Mouse (Mus musculus) MEL (cell line): ENCODE measurements at regions not wholly inside any gene's neighbourhood (a gene's known extent, or its start where the extent isn't known, plus 50 kb on each side); places are given as distances from the start of the nearest gene placed in this dataset.

Experiments
- DNase-seq: peaks from one replicate; pipeline ENCODE4 v3.0.0; 2011; ENCODE audit warnings: low read depth, low spot score
- H3K27ac ChIP-seq: 2 replicates; pipeline ENCODE4 v1.5.1; 2012; ENCODE audit warnings: low read depth, mild to moderate bottlenecking, control low read depth, low read length, moderate library complexity; ENCODE audit not compliant: control insufficient read depth
- H3K27me3 ChIP-seq, 2 experiments: fragments of 150-350 bp in 1 of 2; sonication (generic) in 1 of 2; 2 replicates each; pipeline ENCODE4 v1.6.1; 2012; ENCODE audit warnings: low read length in 2 of 2, mild to moderate bottlenecking in 2 of 2, improper control_type of control experiment in 1 of 2, moderate library complexity in 1 of 2; ENCODE audit not compliant: insufficient read depth in 2 of 2, control insufficient read depth in 1 of 2
- H3K36me3 ChIP-seq, 2 experiments: 2 replicates each; pipeline ENCODE4 v1.6.1; 2012 to 2014; ENCODE audit warnings: low read length in 2 of 2, improper control_type of control experiment in 1 of 2, inconsistent platforms in 1 of 2, mild to moderate bottlenecking in 1 of 2; ENCODE audit not compliant: insufficient read depth in 2 of 2, control insufficient read depth in 1 of 2
- H3K4me1 ChIP-seq, 2 experiments: fragments of 150-350 bp in 1 of 2; sonication (generic) in 1 of 2; 2 replicates each; pipeline ENCODE4 v1.6.1; 2012; ENCODE audit warnings: low read length in 2 of 2, improper control_type of control experiment in 1 of 2, mild to moderate bottlenecking in 1 of 2; ENCODE audit not compliant: insufficient read depth in 2 of 2, control insufficient read depth in 1 of 2
- H3K4me3 ChIP-seq, 2 experiments: fragments of 150-350 bp in 1 of 2; sonication (generic) in 1 of 2; 2 replicates each; pipeline ENCODE4 v1.5.1; 2012; ENCODE audit warnings: low read depth in 2 of 2, low read length in 2 of 2, mild to moderate bottlenecking in 2 of 2, moderate library complexity in 2 of 2, control low read depth in 1 of 2, improper control_type of control experiment in 1 of 2; ENCODE audit not compliant: control insufficient read depth in 1 of 2, insufficient read depth in 1 of 2
- H3K79me2 ChIP-seq: 2 replicates; pipeline ENCODE4 v1.6.1; 2012; ENCODE audit warnings: mild to moderate bottlenecking, low read length, moderate library complexity; ENCODE audit not compliant: control insufficient read depth, poor library complexity, insufficient read depth
- H3K9ac ChIP-seq: 2 replicates; pipeline ENCODE4 v1.6.1; 2012; ENCODE audit warnings: low read depth, mild to moderate bottlenecking, control low read depth, low read length, moderate library complexity; ENCODE audit not compliant: control insufficient read depth, poor library complexity, severe bottlenecking
- H3K9me3 ChIP-seq: fragments of 150-350 bp; sonication (generic); replicated peaks from 2 replicates; pipeline ENCODE4 v1.6.1; 2012; ENCODE audit warnings: mild to moderate bottlenecking, low read length, improper control_type of control experiment, moderate library complexity; ENCODE audit not compliant: insufficient read depth
- BHLHE40 ChIP-seq: IDR thresholded peaks from 2 replicates; pipeline ENCODE4 v1.6.1; 2012; ENCODE audit warnings: low read depth, mild to moderate bottlenecking, inconsistent platforms, low read length, improper control_type of control experiment, borderline replicate concordance
- CHD2 ChIP-seq: IDR thresholded peaks from 2 replicates; pipeline ENCODE4 v1.6.1; 2011; ENCODE audit warnings: low read length, improper control_type of control experiment
- ETS1 ChIP-seq: IDR thresholded peaks from 2 replicates; pipeline ENCODE4 v1.6.1; 2012; ENCODE audit warnings: low read depth, mild to moderate bottlenecking, inconsistent platforms, low read length, improper control_type of control experiment, moderate library complexity
- GATA1 ChIP-seq: IDR thresholded peaks from 2 replicates; pipeline ENCODE4 v1.6.1; 2011; ENCODE audit warnings: low read depth, low read length, improper control_type of control experiment
- MAX ChIP-seq: IDR thresholded peaks from 2 replicates; pipeline ENCODE4 v1.6.1; 2011; ENCODE audit warnings: low read length, improper control_type of control experiment
- MEF2A ChIP-seq: IDR thresholded peaks from 2 replicates; pipeline ENCODE4 v1.6.1; 2014; ENCODE audit warnings: low read depth, mild to moderate bottlenecking, inconsistent platforms, low read length, improper control_type of control experiment; ENCODE audit not compliant: poor library complexity, insufficient replicate concordance, severe bottlenecking; ENCODE audit errors: extremely low read depth
- MYC ChIP-seq: IDR thresholded peaks from 2 replicates; pipeline ENCODE4 v1.6.1; 2011; ENCODE audit warnings: low read depth, mild to moderate bottlenecking, low read length, improper control_type of control experiment, moderate library complexity
- NELFE ChIP-seq: IDR thresholded peaks from 2 replicates; pipeline ENCODE4 v1.6.1; 2011; ENCODE audit warnings: low read depth, low read length, improper control_type of control experiment
- POLR2A ChIP-seq, 2 experiments: IDR thresholded peaks; 2 replicates each; pipeline ENCODE4 v1.6.1; 2011 to 2012; ENCODE audit warnings: low read length in 2 of 2, mild to moderate bottlenecking in 2 of 2, control low read depth in 1 of 2, improper control_type of control experiment in 1 of 2, low read depth in 1 of 2, moderate library complexity in 1 of 2; ENCODE audit not compliant: control insufficient read depth in 1 of 2, insufficient read depth in 1 of 2, poor library complexity in 1 of 2
- RCOR1 ChIP-seq: IDR thresholded peaks from 2 replicates; pipeline ENCODE4 v1.6.1; 2012; ENCODE audit warnings: low read depth, mild to moderate bottlenecking, inconsistent platforms, low read length, improper control_type of control experiment
- SMC3 ChIP-seq: IDR thresholded peaks from 2 replicates; pipeline ENCODE4 v1.6.1; 2011; ENCODE audit warnings: low read depth, low read length, improper control_type of control experiment
- TAL1 ChIP-seq: IDR thresholded peaks from 2 replicates; pipeline ENCODE4 v1.6.1; 2012; ENCODE audit warnings: mild to moderate bottlenecking, inconsistent platforms, low read length, moderate library complexity, mixed read lengths
- UBTF ChIP-seq: IDR thresholded peaks from 2 replicates; pipeline ENCODE4 v1.6.1; 2012; ENCODE audit warnings: low read depth, mild to moderate bottlenecking, inconsistent platforms, low read length, improper control_type of control experiment, moderate library complexity, borderline replicate concordance; ENCODE audit not compliant: insufficient read depth
- USF1 ChIP-seq: IDR thresholded peaks from 2 replicates; pipeline ENCODE4 v1.6.1; 2014; ENCODE audit warnings: low read depth, mild to moderate bottlenecking, inconsistent platforms, low read length, improper control_type of control experiment, moderate library complexity
- USF2 ChIP-seq, 2 experiments: IDR thresholded peaks; 2 replicates each; pipeline ENCODE4 v1.6.1; 2011 to 2012; ENCODE audit warnings: improper control_type of control experiment in 2 of 2, low read length in 2 of 2, borderline replicate concordance in 1 of 2, inconsistent platforms in 1 of 2, low read depth in 1 of 2, mild to moderate bottlenecking in 1 of 2; ENCODE audit not compliant: insufficient read depth in 1 of 2
- ZC3H11A ChIP-seq: IDR thresholded peaks from 2 replicates; pipeline ENCODE4 v1.6.1; 2012; ENCODE audit warnings: low read depth, mild to moderate bottlenecking, inconsistent platforms, low read length, improper control_type of control experiment
- ZKSCAN1 ChIP-seq: IDR thresholded peaks from 2 replicates; pipeline ENCODE4 v1.6.1; 2012; ENCODE audit warnings: low read depth, mild to moderate bottlenecking, inconsistent platforms, low read length, improper control_type of control experiment, moderate library complexity
- ZMIZ1 ChIP-seq: IDR thresholded peaks from 2 replicates; pipeline ENCODE4 v1.6.1; 2012; ENCODE audit warnings: low read depth, mild to moderate bottlenecking, inconsistent platforms, low read length, improper control_type of control experiment, moderate library complexity
- ZNF384 ChIP-seq: IDR thresholded peaks from 2 replicates; pipeline ENCODE4 v1.6.1; 2012; ENCODE audit warnings: low read depth, mild to moderate bottlenecking, inconsistent platforms, low read length, improper control_type of control experiment

DNA sequence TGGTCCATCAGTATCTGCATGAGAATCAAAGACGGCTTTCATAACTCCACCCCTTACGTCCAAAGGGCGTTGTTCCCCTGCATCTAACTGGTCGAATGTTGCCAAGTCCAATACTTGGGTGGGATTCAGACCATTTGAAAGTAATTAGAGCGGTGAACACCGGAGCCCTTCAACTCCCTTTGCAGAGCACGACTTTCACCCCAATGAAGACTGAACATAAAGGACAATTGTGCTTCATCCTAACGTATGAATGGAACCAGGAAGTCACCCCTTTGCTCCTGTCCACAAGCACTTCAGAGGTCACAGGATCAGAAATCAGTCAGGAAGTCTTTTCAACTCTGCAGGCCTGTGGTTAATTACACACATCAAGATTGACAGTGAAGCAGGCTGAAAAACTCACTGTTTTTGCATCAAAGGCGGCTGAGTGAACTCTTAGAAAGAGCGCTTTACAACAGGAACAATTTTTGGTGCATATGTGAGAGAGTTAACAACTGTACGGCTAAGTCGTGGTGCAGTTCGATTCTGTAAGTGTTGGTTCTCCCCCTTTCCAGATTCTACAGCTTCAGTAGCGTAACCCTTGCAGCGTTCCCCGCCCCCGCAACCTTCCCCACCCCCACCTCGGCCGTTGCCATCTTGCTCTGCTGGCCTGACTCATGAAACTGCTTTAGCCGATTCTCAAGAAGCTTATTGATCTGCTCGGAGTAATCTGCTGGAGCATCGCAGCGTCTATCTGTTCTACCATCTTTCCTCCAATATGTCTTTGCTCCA is 203.1 kb downstream of the Wdr20rt start:
- no peak for TF ChIP-seq ETS1
- TF ChIP-seq MYC: no peak
- TF ChIP-seq POLR2A (IDR thresholded peaks at IDR 0.05; ENCODE audit: control insufficient read depth in 1 of 2, insufficient read depth in 1 of 2, low read depth in 1 of 2, low read length in 2 of 2, poor library complexity in 1 of 2): no peak
- TF ChIP-seq ZNF384: no peak
- no peak for TF ChIP-seq CHD2
- TF ChIP-seq ZC3H11A: no peak
- TF ChIP-seq ZKSCAN1: no peak
- TF ChIP-seq USF1: no peak
- no peak for TF ChIP-seq RCOR1
- TF ChIP-seq USF2 (IDR thresholded peaks at IDR 0.05; ENCODE audit: borderline replicate concordance in 1 of 2, insufficient read depth in 1 of 2, low read depth in 1 of 2, low read length in 2 of 2): no peak
- TF ChIP-seq BHLHE40: no peak
- no peak for TF ChIP-seq UBTF
- no peak for TF ChIP-seq MAX
- no peak for TF ChIP-seq MEF2A
- no peak for TF ChIP-seq TAL1
- Histone ChIP-seq H3K27ac (no peak overlapping the region), H3K36me3 (peaks cover 0 to 26% of the 10 kb centered on the region in 2 experiments; a peak in 2 of 4 replicates), H3K79me2 (no peaks in the 10 kb centered on the region), H3K9me3 (no peaks in the 10 kb centered on the region), H3K9ac (no peak overlapping the region), H3K27me3 (no peaks in the 10 kb centered on the region), H3K4me3 (no peak overlapping the region), H3K4me1 (peaks cover 3 to 17% of the 10 kb centered on the region in 2 experiments)
- DNase-seq: no peak

DNA sequence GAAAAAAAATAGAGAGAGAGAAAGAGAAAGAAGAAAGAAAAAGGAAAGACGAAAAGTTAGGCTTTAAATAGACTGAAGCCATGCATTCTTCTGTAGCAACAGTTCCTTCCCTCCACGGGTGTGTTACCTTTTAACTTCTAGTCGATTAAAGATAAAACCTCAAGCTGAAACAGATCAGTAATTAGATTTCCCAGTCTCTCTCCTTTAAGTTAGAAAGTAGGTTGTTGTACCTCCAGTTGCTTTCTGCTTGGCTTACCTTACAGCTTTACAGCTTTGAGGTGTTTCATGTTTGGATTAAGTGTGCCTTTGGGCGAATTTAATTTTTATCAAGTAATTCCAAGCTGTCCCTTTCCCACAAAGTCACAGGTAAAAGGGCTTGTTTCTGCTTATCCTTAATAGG is 225.5 kb downstream of the Wdr20rt start:
- TF ChIP-seq GATA1 (no peak), NELFE (no peak), ZNF384 (no peak), ZMIZ1 (no peak), ZKSCAN1 (no peak), RCOR1 (no peak), UBTF (no peak), ZC3H11A (no peak), SMC3 (no peak), USF1 (no peak)
- H3K4me1 ChIP-seq: peaks cover 0 to 3% of the 10 kb centered on the region in 2 experiments; a peak in 1 of 4 replicates
- no peaks in the 10 kb centered on the region for H3K79me2 ChIP-seq
- H3K4me3 ChIP-seq: no peak overlapping the region
- no peaks in the 10 kb centered on the region for H3K27me3 ChIP-seq
- no peak overlapping the region for H3K27ac ChIP-seq
- no peak overlapping the region for H3K9ac ChIP-seq
- peaks cover 0 to 3% of the 10 kb centered on the region in 2 experiments; a peak in 2 of 4 replicates for H3K36me3 ChIP-seq
- DNase-seq: no peak
- no peaks in the 10 kb centered on the region for H3K9me3 ChIP-seq
